Mouse (Mus musculus) forebrain, postnatal 0 days (tissue): ENCODE results near the gene BB287469. TPM values are rescaled to one million over a fixed set of nuclear protein-coding genes. Genes with fewer than 3 reads are reported as not detected.

ENCODE experiments used
- polyA plus RNA-seq: library from polyadenylated mRNA; unstranded; fragments of >200 nt; fragmentation: Nextera tagmentation; extraction: Ambion mirVana; gene quantifications from 2 replicates; pipeline ENCODE4 v1.2.1, GENCODE M21; 2015
- total RNA-seq: library from RNA; depleted of rRNA; stranded (reverse); fragments of >200 nt; gene quantifications from 2 replicates; pipeline ENCODE4 v1.2.3, GENCODE M21; 2014; rRNA removed

BB287469 gene
- total and polyA plus RNA-seq, 2 experiments from 2014 or later = not detected

Other genes with a start within 250 kb of the BB287469 start
- not detected in 2 replicates for gene Oog1, start 213.9 kb upstream of the BB287469 start, total RNA-seq
- not detected in 2 replicates for gene Oog1, start 213.9 kb upstream of the BB287469 start, polyA plus RNA-seq
- not detected in 2 replicates for gene Gm4027, start 197.7 kb upstream of the BB287469 start, total RNA-seq
- not detected in 2 replicates for gene Gm4027, start 197.7 kb upstream of the BB287469 start, polyA plus RNA-seq
- gene Gm16381, start 172.0 kb upstream of the BB287469 start, total RNA-seq = not detected in 2 replicates
- gene Gm16381, start 172.0 kb upstream of the BB287469 start, polyA plus RNA-seq = not detected in 2 replicates
- not detected in 2 replicates for gene Gm21319, start 40.8 kb upstream of the BB287469 start, total RNA-seq
- not detected in 2 replicates for gene Gm21319, start 40.8 kb upstream of the BB287469 start, polyA plus RNA-seq
- not detected in 2 replicates for gene Gm21936, start 21.1 kb upstream of the BB287469 start, total RNA-seq
- not detected in 2 replicates for gene Gm21936, start 21.1 kb upstream of the BB287469 start, polyA plus RNA-seq
- gene Gm2001, start 25.8 kb downstream of the BB287469 start, total RNA-seq = not detected in 2 replicates
- gene Gm2001, start 25.8 kb downstream of the BB287469 start, polyA plus RNA-seq = not detected in 2 replicates
- gene Gm2016, start 57.5 kb downstream of the BB287469 start, total RNA-seq = not detected in 2 replicates
- gene Gm2016, start 57.5 kb downstream of the BB287469 start, polyA plus RNA-seq = not detected in 2 replicates
- not detected in 2 replicates for gene Gm2022, start 78.8 kb downstream of the BB287469 start, total RNA-seq
- not detected in 2 replicates for gene Gm2022, start 78.8 kb downstream of the BB287469 start, polyA plus RNA-seq
- gene Gm2035, start 103.3 kb downstream of the BB287469 start, total RNA-seq = not detected in 2 replicates
- not detected in 2 replicates for gene Gm2035, start 103.3 kb downstream of the BB287469 start, polyA plus RNA-seq
- not detected in 2 replicates for gene Gm2042, start 137.5 kb downstream of the BB287469 start, total RNA-seq
- not detected in 2 replicates for gene Gm2042, start 137.5 kb downstream of the BB287469 start, polyA plus RNA-seq
- not detected in 2 replicates for gene Gm2075, start 195.3 kb downstream of the BB287469 start, total RNA-seq
- not detected in 2 replicates for gene Gm2075, start 195.3 kb downstream of the BB287469 start, polyA plus RNA-seq
- gene Gm6803, start 202.2 kb downstream of the BB287469 start, total RNA-seq = not detected in 2 replicates
- gene Gm6803, start 202.2 kb downstream of the BB287469 start, polyA plus RNA-seq = not detected in 2 replicates
- gene Gm2056, start 210.4 kb downstream of the BB287469 start, total RNA-seq = not detected in 2 replicates
- gene Gm2056, start 210.4 kb downstream of the BB287469 start, polyA plus RNA-seq = not detected in 2 replicates